Mouse (Mus musculus): ENCODE measurements around the gene App.

App gene

DNA sequence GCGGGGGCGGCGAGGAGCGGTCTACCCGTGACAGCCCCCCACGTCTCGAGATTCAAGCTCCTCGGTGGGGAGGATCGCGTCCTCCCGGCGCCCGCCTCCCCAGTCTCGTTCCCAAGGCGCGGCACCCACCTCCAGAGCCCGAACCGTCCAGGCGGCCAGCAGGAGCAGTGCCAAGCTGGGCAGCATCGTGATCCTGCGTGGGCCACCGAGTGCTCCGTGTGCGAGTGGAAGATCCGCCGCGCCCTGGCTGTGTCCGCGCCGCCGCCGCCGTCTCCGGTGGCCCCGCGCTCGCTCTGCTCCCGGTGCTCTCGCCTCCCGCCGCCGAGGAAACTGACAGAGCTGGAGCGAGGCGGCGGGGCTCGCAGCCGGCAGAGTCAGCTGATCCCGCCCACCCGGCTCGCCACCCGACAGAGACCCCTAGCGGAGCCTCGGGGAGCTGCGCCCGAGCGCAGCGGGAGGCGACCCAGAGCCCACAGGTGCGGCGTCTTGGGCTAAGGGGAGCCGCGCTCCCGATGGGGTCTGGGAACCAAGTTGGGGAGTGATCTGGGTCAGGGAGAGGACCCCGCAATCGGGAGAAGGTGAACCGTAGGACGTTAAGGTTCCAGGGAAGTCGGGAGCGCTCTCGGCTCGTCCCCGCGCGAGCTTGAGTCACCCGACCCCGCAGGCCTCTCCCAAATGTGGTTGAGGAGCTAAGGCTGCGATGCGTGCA lies at the start of gene App:
Gene App (minus strand): TSS at position 394 of the 709 bp plus-strand sequence.
- DNase-seq (ENCODE audit: low read depth, low spot score) = peak; percentile 78

DNA sequence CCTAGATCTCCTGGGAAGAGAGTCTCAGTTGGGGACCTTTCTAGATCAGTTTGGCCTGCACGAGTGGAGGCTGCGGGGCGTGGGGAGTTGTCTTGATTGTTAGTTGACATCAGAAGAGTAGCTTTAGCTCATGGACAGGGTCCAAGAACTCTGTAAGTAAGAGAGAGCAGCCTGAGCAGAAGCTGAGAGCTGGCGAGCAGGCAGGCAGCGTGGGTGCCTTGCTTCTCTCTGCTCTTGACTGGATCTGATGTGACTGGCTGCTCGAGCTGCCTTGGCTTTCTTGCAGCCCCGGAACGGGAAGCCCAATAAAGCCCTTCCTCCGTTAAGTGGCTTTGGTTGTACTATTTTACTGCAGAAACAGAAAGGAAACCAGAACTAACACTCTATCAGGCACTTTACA lies 42.3 kb upstream of the App start:
- DNase-seq (ENCODE audit: low read depth, low spot score) = no peak

DNA sequence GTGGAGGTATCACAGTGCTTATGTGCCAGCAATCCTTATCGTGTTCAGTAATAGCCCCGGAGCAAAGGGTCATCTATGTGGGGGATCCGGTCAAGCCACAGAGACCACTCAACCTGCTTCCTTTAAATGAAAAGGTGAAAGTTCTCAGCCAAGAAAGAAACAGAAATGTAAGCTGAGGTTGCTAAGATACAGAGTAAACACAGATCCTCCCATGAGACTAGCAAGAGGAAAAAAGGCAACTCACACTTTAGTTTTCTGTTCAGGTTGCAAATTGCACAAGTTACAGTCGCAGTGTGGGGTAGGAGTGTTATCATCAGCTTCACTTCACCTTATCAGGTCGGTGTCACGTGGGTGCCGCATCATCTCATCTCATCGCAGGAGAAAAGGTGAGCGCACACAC lies 41.6 kb upstream of the App start:
- DNase-seq (ENCODE audit: low read depth, low spot score) = no peak

DNA sequence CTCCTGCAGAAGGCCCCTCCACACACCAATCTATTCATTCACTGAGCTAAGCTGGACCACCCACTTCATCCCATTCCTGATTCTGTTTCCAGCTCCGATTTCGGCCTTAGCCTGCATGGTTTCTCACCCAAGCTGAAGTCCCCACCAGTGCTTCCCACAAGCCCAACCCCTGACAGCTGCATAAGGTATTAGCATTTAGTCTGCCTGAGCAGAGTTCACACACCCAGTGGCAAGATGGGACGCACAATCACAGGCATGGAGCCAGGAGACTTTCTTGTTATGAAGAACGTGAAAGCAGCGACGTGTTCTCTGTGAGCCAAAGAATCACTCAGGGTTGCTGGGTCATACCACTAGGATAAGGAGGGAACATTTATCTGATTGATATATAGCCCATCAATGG lies 22.1 kb upstream of the App start:
- DNase-seq (ENCODE audit: low read depth, low spot score) = no peak

DNA sequence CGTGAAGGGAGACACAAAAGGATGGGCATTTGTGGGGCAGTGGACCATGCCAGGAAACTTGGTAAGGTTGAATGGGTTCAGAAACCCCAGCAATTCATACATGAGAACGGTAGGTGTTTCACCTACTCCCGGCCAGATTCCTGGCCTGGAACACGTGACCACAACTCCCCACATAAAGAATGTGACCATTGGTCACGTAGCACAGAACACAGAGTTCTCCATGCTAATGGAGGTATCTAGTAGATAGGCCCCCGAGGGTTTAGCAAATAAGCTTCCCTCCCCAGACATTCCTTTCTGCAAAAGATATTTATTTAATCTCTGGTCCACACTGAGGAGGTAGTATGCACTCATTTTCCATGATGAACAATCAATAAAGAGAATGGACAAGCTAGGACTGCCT lies 21.6 kb upstream of the App start:
- no peak for DNase-seq (ENCODE audit: low read depth, low spot score)

DNA sequence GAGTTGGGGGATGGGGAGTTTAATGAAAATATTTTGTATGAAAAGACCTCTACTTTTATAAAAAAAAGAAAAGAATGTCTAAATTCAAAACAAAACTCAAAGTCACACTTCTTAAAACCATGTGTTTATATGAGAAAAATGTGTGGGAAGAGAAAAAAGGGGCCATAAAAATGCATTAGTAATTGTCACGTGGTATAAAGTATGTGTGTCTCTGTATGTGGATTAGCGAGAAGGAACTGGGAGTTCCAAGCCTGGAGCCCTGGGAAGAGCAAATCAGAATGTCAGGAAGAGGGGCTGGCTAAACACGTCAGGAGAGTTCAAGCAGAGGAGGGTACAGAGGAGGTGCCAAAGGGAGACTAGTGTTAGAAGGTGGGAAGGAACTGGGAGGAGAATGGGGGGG lies 7.9 kb upstream of the App start:
- DNase-seq (ENCODE audit: low read depth, low spot score) = no peak

DNA sequence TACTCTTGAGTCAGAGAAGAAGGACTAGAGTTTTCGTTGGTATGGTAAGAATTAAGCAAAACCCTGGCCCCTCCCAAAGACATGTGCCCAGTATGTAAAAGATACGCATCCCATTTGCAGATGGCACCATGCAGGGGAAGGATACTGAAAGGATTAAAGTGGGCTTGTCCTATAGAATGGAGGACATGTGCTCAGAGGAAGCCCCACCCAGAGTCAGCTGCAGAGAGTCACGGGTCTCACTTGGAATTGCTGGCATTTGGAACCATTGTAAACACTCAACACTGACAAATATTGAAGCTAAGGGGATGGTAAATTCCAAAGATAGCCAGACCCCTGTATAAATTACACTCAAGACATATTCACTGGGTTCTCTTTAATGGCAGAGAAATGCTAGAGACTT lies 7.1 kb upstream of the App start:
- DNase-seq (ENCODE audit: low read depth, low spot score) = no peak

GRCm38 (mm10) chr16:85176666-85177065 lies 3.1 kb upstream of the App start:
- DNase-seq (ENCODE audit: low read depth, low spot score) = no peak

DNA sequence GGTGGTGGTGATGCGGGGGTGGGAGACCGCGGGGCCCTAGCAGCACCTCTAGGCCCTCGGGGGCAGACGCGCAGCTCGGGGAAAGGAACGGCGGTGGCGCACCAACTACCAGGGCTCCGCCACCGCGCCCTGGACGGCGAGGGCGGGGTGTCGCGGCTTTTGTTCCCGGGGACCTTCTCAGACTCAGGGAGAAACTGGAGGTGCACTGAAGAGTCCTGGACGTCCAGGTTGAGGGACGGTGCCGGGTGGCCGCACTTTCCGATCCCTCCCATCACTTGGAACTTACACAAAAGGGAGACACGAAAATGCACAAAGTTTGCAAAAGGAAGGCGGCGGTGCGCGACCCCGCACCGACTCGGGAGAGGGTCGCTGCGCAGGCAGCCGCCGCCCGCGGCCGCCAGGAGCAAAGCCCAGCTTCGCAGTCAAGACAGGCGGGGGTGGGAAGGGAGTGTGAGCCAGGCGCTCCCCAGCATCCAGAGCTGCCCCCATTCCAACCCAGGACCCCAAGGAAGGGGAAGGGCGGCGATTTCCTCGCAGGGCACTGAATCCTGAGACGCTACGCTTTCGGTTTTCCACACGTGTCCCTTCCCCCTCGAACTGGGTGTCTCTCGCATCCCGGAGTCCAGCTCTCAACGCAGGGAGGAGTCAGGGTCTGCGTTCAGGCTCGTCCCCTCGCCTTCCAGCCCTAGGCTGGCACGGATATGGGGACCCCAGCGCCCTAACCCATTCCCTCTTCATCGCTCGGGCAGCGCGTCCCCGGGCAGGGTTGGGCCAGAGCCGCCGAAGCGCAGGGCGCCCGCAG lies 794 bp downstream of the App start:
- no peak for DNase-seq (ENCODE audit: low read depth, low spot score)

GRCm38 (mm10) chr16:85171976-85172570 lies 1.5 kb downstream of the App start:
- DNase-seq (ENCODE audit: low read depth, low spot score) = peak; percentile 54

GRCm38 (mm10) chr16:85170826-85171510 lies 2.6 kb downstream of the App start:
- DNase-seq (ENCODE audit: low read depth, low spot score) = no peak

DNA sequence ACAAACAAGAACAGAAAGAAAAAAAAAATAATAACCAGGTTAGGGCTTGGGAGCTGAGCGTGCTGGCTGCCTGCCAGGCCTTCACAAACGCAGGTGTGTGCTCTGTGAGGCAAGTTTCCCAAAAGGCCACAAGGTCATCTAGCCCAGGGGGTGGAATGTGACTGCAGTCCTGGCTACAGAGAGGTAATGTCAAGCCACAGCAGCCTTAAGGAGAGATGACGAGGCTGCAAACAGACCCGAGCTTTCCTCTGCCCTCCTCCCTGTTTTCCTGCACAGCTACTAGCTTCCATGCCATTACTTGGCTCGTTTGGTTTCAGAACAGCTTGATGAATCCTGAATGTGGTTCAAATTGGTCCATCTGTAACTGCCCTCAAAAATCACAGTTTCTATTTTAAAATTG lies 4.7 kb downstream of the App start:
- DNase-seq (ENCODE audit: low read depth, low spot score) = no peak

- DNase-seq (ENCODE audit: low read depth, low spot score) = no peak
These were observed 7.4 kb downstream of the App start for GRCm38 (mm10) chr16:85166205-85166604.

GRCm38 (mm10) chr16:85165631-85166030 lies 7.9 kb downstream of the App start:
- DNase-seq (ENCODE audit: low read depth, low spot score) = no peak

DNA sequence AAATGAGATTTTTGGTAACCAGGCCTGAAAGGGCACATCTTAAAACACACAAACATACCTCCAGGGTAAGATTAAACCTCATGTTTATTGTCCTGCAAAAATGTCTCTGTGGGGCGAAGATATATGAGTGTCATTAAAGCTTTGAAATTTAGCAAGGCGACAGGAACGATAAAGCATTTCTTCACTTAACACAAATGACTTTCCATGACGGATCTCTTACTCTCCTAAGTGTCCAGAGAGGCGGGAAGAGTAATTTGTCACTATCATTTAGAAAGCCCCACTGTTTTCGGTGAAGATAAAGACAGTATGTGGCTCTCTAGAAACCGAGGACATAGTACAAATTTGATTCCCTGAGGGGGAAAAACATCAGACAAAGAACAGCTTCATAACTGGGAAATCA lies 8.4 kb downstream of the App start:
- no peak for DNase-seq (ENCODE audit: low read depth, low spot score)

GRCm38 (mm10) chr16:85162779-85163178 lies 10.8 kb downstream of the App start:
- DNase-seq (ENCODE audit: low read depth, low spot score) = no peak

- no peak for DNase-seq (ENCODE audit: low read depth, low spot score)
These were observed 13.4 kb downstream of the App start for GRCm38 (mm10) chr16:85160140-85160539.

- DNase-seq (ENCODE audit: low read depth, low spot score) = no peak
These were observed 15.6 kb downstream of the App start for GRCm38 (mm10) chr16:85157796-85158546.

- no peak for DNase-seq (ENCODE audit: low read depth, low spot score)
These were observed 16.4 kb downstream of the App start for GRCm38 (mm10) chr16:85157156-85157555.

GRCm38 (mm10) chr16:85155836-85156235 lies 17.7 kb downstream of the App start:
- DNase-seq (ENCODE audit: low read depth, low spot score) = no peak

DNA sequence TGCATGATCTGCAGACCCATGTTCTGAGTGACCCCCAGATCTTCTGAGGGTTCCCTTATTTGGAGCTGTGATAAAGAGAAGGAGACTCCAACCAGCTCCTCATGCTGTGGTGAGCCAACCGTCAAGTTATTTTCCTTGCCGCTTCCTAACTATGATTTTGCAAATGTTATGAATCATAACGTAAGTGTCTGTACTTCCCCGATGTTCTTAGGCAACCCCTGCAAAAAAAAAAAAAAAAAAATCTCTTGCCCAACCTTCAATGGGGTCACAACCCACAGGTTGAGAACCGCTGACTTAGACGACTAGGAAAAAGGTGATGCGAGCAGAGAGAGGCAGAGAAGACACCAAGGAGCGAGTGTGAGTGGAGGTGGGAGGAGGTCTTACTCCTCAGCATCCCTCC lies 21.1 kb downstream of the App start:
- DNase-seq (ENCODE audit: low read depth, low spot score) = no peak

DNA sequence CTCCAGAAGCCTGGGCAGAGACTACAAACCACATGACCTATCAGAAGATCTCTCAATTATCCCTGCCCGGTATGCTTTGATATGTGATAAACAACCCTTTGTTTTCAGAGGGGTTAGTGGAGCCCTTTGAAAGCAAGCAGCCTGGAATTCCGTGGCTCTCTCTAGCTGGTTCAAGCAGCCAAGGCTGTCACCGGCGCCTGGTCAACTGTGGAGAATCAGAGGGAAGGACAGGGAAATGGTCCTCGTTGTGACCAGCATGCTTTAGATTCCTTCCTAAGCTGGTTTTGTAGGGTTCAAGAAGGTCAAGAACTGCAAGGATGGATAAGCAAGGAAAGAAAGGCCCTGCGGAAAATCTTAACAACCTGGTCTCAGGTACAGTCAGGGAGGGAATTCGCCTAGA lies 21.9 kb downstream of the App start:
- DNase-seq (ENCODE audit: low read depth, low spot score) = no peak

All from brain, embryonic 18.5 days (tissue).